Comparison of ENCODE assay signal across 12 mouse cellular contexts in genomic region chr16:73155447-73155846, GRCm38 (mm10).
DNase-seq lines count a peak whose midpoint lies in the region; ATAC-seq and TF ChIP-seq lines count a peak whose summit lies in the region.
"Had no signal": no experiment of that assay in that cellular context is flagged by ENCODE, and none has a peak within 500 bp of the region (broad histone marks: within the 10 kb centered on the region; RNA-seq: fewer than 3 reads in every experiment).

No protein-coding gene starts in this region.

- TF ChIP-seq POLR2A in ES-Bruce4 (IDR thresholded peaks at IDR 0.05; ENCODE audit: insufficient read depth, low read length) = no peak

- H3K36me3 ChIP-seq in kidney, postnatal 0 days (ENCODE audit: insufficient read depth, low read length) = no peaks in the 10 kb centered on the region
- H3K36me3 ChIP-seq in ES-Bruce4 (ENCODE audit: control insufficient read depth, insufficient read depth, low read length, poor library complexity, severe bottlenecking) = no peaks in the 10 kb centered on the region

- H3K9me3 ChIP-seq in kidney, postnatal 0 days (replicated peaks; ENCODE audit: low read length) = no peaks in the 10 kb centered on the region
- H3K9me3 ChIP-seq in ES-Bruce4 (replicated peaks; ENCODE audit: control insufficient read depth, insufficient read depth, low read length, poor library complexity, severe bottlenecking) = no peaks in the 10 kb centered on the region

- H3K9ac ChIP-seq in kidney, postnatal 0 days (ENCODE audit: low read depth, low read length) = no peak overlapping the region
- H3K9ac ChIP-seq in ES-Bruce4 (ENCODE audit: low read depth, poor library complexity, severe bottlenecking) = no peak overlapping the region

- 42% methylated on average over 2 of the region's 2 CpGs for WGBS in kidney, postnatal 0 days

- ATAC-seq in kidney, postnatal 0 days (replicated peaks; ENCODE audit: low FRiP score, low read depth) = no peak
- 0 out of 2 replicates have a peak, but pooled peaks have one; percentile 32 for ATAC-seq in common myeloid progenitor, adult 5-6 weeks (replicated peaks; ENCODE audit: low read depth, poor library complexity, severe bottlenecking)

- TF ChIP-seq CTCF in kidney, postnatal 0 days (IDR thresholded peaks at IDR 0.05; ENCODE audit: low read depth) = peak; percentile 71
- TF ChIP-seq CTCF in ES-Bruce4 (IDR thresholded peaks at IDR 0.05; ENCODE audit: low read depth, low read length) = peak; percentile 35

- no peak overlapping the region for H3K4me2 ChIP-seq in kidney, postnatal 0 days (ENCODE audit: low read length)
- H3K4me2 ChIP-seq: heart, embryonic 11.5 days had no signal

- no peaks in the 10 kb centered on the region for H3K27me3 ChIP-seq in kidney, postnatal 0 days (ENCODE audit: insufficient read depth, low read length)
- no peaks in the 10 kb centered on the region for H3K27me3 ChIP-seq in ES-Bruce4 (ENCODE audit: control insufficient read depth, insufficient read depth, low read length, poor library complexity, severe bottlenecking)

- no peak for TF ChIP-seq EP300 in ES-Bruce4 (IDR thresholded peaks at IDR 0.05; ENCODE audit: insufficient read depth, low read depth, low read length)

- H3K27ac ChIP-seq in kidney, postnatal 0 days = no peak overlapping the region
- no peak overlapping the region for H3K27ac ChIP-seq in ES-Bruce4 (ENCODE audit: insufficient read depth, low read length)

- H3K4me3 ChIP-seq in kidney, postnatal 0 days (replicated peaks; ENCODE audit: low read depth, low read length) = no peak overlapping the region
- no peak overlapping the region for H3K4me3 ChIP-seq in ES-Bruce4 (ENCODE audit: low read depth, low read length)

- peak; percentile 21 for DNase-seq in embryo, embryonic 10 days (ENCODE audit: low spot score)
- no peak for DNase-seq in embryo, embryonic 9.5 days (ENCODE audit: extremely low spot score)
- DNase-seq in kidney, postnatal 0 days (ENCODE audit: low spot score) = peak; percentile 7
- DNase-seq in kidney, adult 18-20 months = no peak
- no peak for DNase-seq in thymus, postnatal 36 days
- no peak for DNase-seq in layer of hippocampus, postnatal 25 days (ENCODE audit: extremely low spot score in 1 of 2, low spot score in 1 of 2)
- DNase-seq: gastrocnemius, postnatal 10 days; kidney, postnatal 4 days; lung, adult 18-20 months had no signal

- H3K4me1 ChIP-seq in kidney, postnatal 0 days (replicated peaks; ENCODE audit: insufficient read depth, low read length) = no peaks in the 10 kb centered on the region
- H3K4me1 ChIP-seq in ES-Bruce4 (ENCODE audit: control insufficient read depth, insufficient read depth, low read length) = no peaks in the 10 kb centered on the region

Comparison
In these comparisons a context has a peak if more than half of its experiments do, and no peak if none do; other contexts are left out.
1. DNase-seq: peak in embryo, embryonic 10 days (single experiment) and kidney, postnatal 0 days (single experiment); none in embryo, embryonic 9.5 days (single experiment), kidney, adult 18-20 months (single experiment), thymus, postnatal 36 days (0 of 2) and layer of hippocampus, postnatal 25 days (0 of 2).